Comparison of ENCODE assay signal across 15 mouse cellular contexts in genomic region chr8:127091936-127092335, GRCm38 (mm10). TPM values are rescaled to one million over a fixed set of nuclear protein-coding genes. Genes with fewer than 3 reads are reported as not detected.
DNase-seq lines count a peak whose midpoint lies in the region; ATAC-seq lines count a peak whose summit lies in the region.
"Had no signal": no experiment of that assay in that cellular context is flagged by ENCODE, and none has a peak within 500 bp of the region (broad histone marks: within the 10 kb centered on the region; RNA-seq: fewer than 3 reads in every experiment).

No protein-coding gene starts in this region.

- 73% methylated on average over 3 of the region's 3 CpGs for WGBS in heart, embryonic 10.5 days
- 86% methylated on average over 3 of the region's 3 CpGs for WGBS in forebrain, embryonic 10.5 days
- 84% methylated on average over 3 of the region's 3 CpGs for WGBS in midbrain, embryonic 14.5 days

- intact Hi-C loops in left cerebral cortex, postnatal 36 days (cut with DNase I): no loop called here

- no peaks in the 10 kb centered on the region for H3K9me3 ChIP-seq in heart, embryonic 10.5 days
- no peaks in the 10 kb centered on the region for H3K9me3 ChIP-seq in forebrain, embryonic 10.5 days
- no peaks in the 10 kb centered on the region for H3K9me3 ChIP-seq in midbrain, embryonic 14.5 days (ENCODE audit: control insufficient read depth, low read length)
- H3K9me3 ChIP-seq: kidney, embryonic 15.5 days; limb, embryonic 12.5 days; megakaryocyte, embryonic 14.5 days; neural tube, embryonic 12.5 days had no signal

- no peak for ATAC-seq in midbrain, embryonic 14.5 days (ENCODE audit: low FRiP score, low TSS enrichment)

- H3K9ac ChIP-seq in midbrain, embryonic 14.5 days (replicated peaks; ENCODE audit: low read length): no peak overlapping the region
- H3K9ac ChIP-seq: kidney, embryonic 15.5 days; limb, embryonic 12.5 days; neural tube, embryonic 12.5 days had no signal

- H3K36me3 ChIP-seq in heart, embryonic 10.5 days: no peaks in the 10 kb centered on the region
- no peaks in the 10 kb centered on the region for H3K36me3 ChIP-seq in forebrain, embryonic 10.5 days (replicated peaks)
- no peaks in the 10 kb centered on the region for H3K36me3 ChIP-seq in midbrain, embryonic 14.5 days (ENCODE audit: control insufficient read depth, insufficient read depth, low read length)
- H3K36me3 ChIP-seq: kidney, embryonic 15.5 days; limb, embryonic 12.5 days; neural tube, embryonic 12.5 days had no signal

- no peak overlapping the region for H3K4me2 ChIP-seq in midbrain, embryonic 14.5 days (ENCODE audit: low read length)

- DNase-seq in heart, embryonic 10.5 days (ENCODE audit: low spot score): no peak
- no peak for DNase-seq in heart, adult 18-20 months
- DNase-seq in kidney, postnatal 36 days: peak; percentile 30 to 35
- DNase-seq in kidney, adult 18-20 months: no peak
- no peak for DNase-seq in forebrain, embryonic 10.5 days (ENCODE audit: extremely low spot score, low spot score)
- DNase-seq in midbrain, embryonic 14.5 days: no peak
- DNase-seq in urinary bladder, postnatal 14 days (ENCODE audit: low spot score): no peak
- DNase-seq in left cerebral cortex, postnatal 36 days (ENCODE audit: low spot score in 2 of 2): no peak
- DNase-seq: adrenal gland, postnatal 14 days; lung, embryonic 14.5 days; thymus, postnatal 25 days had no signal

- no peaks in the 10 kb centered on the region for H3K27me3 ChIP-seq in heart, embryonic 10.5 days (ENCODE audit: insufficient read depth, poor library complexity, severe bottlenecking)
- H3K27me3 ChIP-seq in forebrain, embryonic 10.5 days (ENCODE audit: poor library complexity, severe bottlenecking): no peaks in the 10 kb centered on the region
- H3K27me3 ChIP-seq in midbrain, embryonic 14.5 days (ENCODE audit: control insufficient read depth, insufficient read depth, low read length): no peaks in the 10 kb centered on the region
- H3K27me3 ChIP-seq: kidney, embryonic 15.5 days; limb, embryonic 12.5 days; neural tube, embryonic 12.5 days had no signal

- peaks cover 74% of the 10 kb centered on the region for H3K4me1 ChIP-seq in heart, embryonic 10.5 days
- H3K4me1 ChIP-seq in forebrain, embryonic 10.5 days: peaks cover 67% of the 10 kb centered on the region
- H3K4me1 ChIP-seq in midbrain, embryonic 14.5 days (ENCODE audit: control insufficient read depth, insufficient read depth, low read length): peaks cover 24% of the 10 kb centered on the region
- H3K4me1 ChIP-seq: megakaryocyte, embryonic 14.5 days had no signal

- H3K4me3 ChIP-seq in heart, embryonic 10.5 days: no peak overlapping the region
- no peak overlapping the region for H3K4me3 ChIP-seq in forebrain, embryonic 10.5 days
- H3K4me3 ChIP-seq in midbrain, embryonic 14.5 days (replicated peaks; ENCODE audit: low read depth, low read length): no peak overlapping the region
- H3K4me3 ChIP-seq: kidney, embryonic 15.5 days; limb, embryonic 12.5 days; megakaryocyte, embryonic 14.5 days; neural tube, embryonic 12.5 days had no signal

- peak overlapping the region; percentile 80; the same call in 1 of the 2 replicates for H3K27ac ChIP-seq in heart, embryonic 10.5 days
- H3K27ac ChIP-seq in forebrain, embryonic 10.5 days: peak overlapping the region; percentile 81; the same call in 1 of the 2 replicates
- peak overlapping the region; percentile 85 for H3K27ac ChIP-seq in midbrain, embryonic 14.5 days (replicated peaks; ENCODE audit: low read depth, low read length)

RNA-seq across cellular contexts. Expression of gene Pard3, which starts 28.2 kb away (rescaled TPM):
- 21.5 and 25.2 TPM in 2 replicates for polyA plus RNA-seq in heart, embryonic 10.5 days (2016; fragmentation: Nextera tagmentation; extraction: Ambion mirVana)
- total RNA-seq in heart, adult 18-20 months (2021): 10 to 100 TPM; 29.3 to 31.8 TPM
- polyA plus RNA-seq in forebrain, embryonic 10.5 days (2016; fragmentation: Nextera tagmentation; extraction: Ambion mirVana): 27.3 and 27.4 TPM in 2 replicates
- polyA plus RNA-seq in midbrain, embryonic 14.5 days (2014; fragmentation: Nextera tagmentation; extraction: Ambion mirVana): 16.7 and 27.3 TPM in 2 replicates
- 10 to 100 TPM; 16.7 to 21.5 TPM for total RNA-seq in left cerebral cortex, postnatal 36 days (2021)

Comparison
In these comparisons a context has a peak if more than half of its experiments do, and no peak if none do; other contexts are left out.
1. DNase-seq: peak in kidney, postnatal 36 days (2 of 2); none in heart, embryonic 10.5 days (single experiment), heart, adult 18-20 months (0 of 2), kidney, adult 18-20 months (single experiment), forebrain, embryonic 10.5 days (single experiment), midbrain, embryonic 14.5 days (single experiment), urinary bladder, postnatal 14 days (single experiment) and left cerebral cortex, postnatal 36 days (0 of 2).
2. Peak in every context shown above with its lines, with median percentiles within 50 percentile points of each other: H3K27ac ChIP-seq.